Mouse (Mus musculus): ENCODE data around the gene Pgs1. TPM values are rescaled to one million over a fixed set of nuclear protein-coding genes. Genes with fewer than 3 reads are reported as not detected.
A peak's percentile ranks its signal among the peaks of the same experiment; 100 is the strongest.

The Pgs1 gene
- 21.9 and 26.8 TPM in 2 replicates for polyA plus RNA-seq (2015; fragmentation: Nextera tagmentation; extraction: Ambion mirVana)

DNA sequence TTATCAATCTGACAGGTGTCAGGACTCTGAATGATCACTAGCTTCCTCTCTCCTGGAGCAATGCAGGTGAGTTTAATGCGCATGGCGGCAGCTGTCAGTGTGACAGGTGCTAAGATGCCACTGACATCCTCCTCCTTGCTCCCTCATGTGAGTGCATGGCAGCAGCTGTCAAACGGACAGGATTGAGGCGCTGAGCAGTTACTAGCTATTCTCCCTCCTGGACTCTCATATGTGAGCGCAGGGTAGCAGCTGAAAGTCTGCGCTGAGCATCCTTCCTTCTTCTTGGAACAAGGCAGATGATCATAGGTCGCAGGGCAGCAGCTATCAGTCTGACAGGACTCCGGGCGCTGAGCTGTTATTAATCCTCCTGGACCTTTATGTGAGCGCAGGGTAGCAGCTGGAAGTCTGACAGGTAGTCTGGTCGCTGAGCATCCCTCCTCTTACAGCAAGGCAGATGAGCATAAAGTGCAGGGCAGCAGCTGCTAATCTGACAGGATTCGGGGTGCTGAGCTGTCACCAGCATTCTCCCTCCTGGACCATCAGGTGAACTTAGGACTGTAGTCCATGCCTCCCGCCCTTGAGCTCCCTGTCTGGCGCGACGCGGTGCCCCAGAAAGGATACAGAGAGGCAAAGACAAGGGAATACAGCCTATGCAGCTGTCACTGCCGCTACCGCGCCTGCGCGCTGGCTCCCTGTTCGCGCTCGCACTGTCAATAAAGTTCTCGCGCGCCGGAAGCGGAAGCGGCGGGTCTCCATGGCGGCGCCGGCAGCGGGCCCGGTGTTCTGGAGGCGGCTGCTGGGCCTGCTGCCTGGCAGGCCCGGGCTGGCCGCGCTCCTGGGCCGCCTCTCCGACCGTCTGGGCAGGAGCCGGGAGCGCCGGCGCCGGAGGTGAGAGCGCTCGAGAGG is at the start of gene Pgs1:
Gene Pgs1 (plus strand): TSS at position 167 of the 906 bp plus-strand sequence.
- Histone ChIP-seq H3K4me2 (peak within 1 kb of the TSS; percentile 87), H3K9ac (peak within 1 kb of the TSS; percentile 87), H3K27ac (peak within 1 kb of the TSS; percentile 61), H3K4me3 (peak within 1 kb of the TSS; percentile 85), H3K27me3 (no peaks in the 10 kb centered on the region), H3K4me1 (replicated peaks) (peaks cover 39% of the 10 kb centered on the region), H3K36me3 (no peaks in the 10 kb centered on the region), H3K9me3 (replicated peaks) (no peaks in the 10 kb centered on the region)
- 6% methylated on average over 51 of the region's 51 CpGs for WGBS
- ATAC-seq (replicated peaks; ENCODE audit: insufficient number of reproducible peaks, insufficient read depth, low FRiP score, low read depth): peak; percentile 83

DNA sequence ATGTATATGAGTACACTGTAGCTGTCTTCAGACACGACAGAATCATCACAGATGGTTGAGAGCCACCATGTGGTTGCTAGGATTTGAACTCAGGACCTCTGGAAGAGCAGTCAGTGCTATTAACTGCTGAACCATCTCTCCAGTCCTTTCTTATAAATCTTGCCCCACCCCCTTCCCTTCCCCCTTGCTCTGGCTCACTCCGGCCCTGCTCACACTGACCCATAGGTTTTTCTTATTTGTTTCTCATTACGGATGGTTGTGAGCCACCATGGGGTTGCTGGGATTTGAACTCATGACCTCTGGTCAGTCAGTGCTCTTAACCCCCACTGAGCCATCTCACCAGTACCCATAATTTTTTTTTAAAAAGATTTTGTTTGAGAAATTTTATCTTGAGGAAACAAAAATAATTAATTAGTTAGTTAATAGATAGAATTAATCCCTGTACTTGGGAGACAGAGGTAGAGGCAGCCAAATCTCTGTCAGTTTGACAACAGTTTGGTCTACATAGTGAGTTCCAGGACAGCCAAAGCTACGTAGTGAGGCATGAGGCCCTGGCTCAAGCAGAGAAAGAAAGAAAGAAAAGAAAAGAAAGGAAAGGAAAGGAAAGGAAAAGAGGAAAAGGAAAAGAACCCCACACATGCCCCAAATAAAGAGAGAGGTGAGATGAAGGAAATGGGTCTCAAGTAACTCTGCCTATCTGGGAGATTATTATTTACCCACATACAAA is 46.9 kb upstream of the Pgs1 start:
- Histone ChIP-seq H3K4me3 (no peak overlapping the region), H3K4me2 (0 out of 2 replicates have a peak overlapping the region, but pooled peaks have one; percentile 20), H3K27ac (peak overlapping the region; percentile 60), H3K36me3 (no peaks in the 10 kb centered on the region), H3K9me3 (replicated peaks) (no peaks in the 10 kb centered on the region), H3K27me3 (no peaks in the 10 kb centered on the region; the same call in 1 of the 2 replicates), H3K9ac (no peak overlapping the region), H3K4me1 (replicated peaks) (peaks cover 54% of the 10 kb centered on the region)
- 63% methylated on average over 4 of the region's 4 CpGs for WGBS
- no peak for ATAC-seq (replicated peaks; ENCODE audit: insufficient number of reproducible peaks, insufficient read depth, low FRiP score, low read depth)

DNA sequence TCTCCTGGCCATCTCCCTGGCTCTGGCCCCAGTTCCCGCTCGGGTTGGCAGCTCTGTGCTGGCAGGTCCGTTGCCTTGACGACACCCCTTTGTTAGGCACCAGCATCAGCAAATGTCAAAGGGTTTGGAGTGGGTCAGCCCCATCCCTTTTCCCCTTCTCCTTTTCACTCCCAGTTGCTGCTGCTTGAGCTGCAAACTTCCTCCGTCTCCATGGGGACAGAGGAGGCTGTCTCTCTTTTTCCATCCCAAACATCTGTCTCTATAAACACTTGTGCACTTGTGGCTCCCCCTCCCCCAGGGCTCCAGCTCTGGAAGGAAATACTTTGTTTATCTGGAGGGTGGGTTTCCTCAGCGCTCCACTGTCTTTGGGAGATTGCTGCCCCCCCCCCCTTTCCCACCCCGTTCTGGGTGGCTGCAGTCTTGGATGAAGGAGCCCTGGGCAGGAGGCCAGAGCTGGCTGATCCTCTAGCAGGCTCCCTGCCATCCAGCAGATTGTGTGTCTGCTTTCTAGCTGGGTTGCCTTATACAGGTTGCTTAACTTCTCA is 46.3 kb upstream of the Pgs1 start:
- Histone ChIP-seq H3K27ac (peak overlapping the region; percentile 60), H3K4me1 (replicated peaks) (peaks cover 48% of the 10 kb centered on the region), H3K9me3 (replicated peaks) (no peaks in the 10 kb centered on the region), H3K4me3 (no peak overlapping the region), H3K9ac (no peak overlapping the region), H3K36me3 (no peaks in the 10 kb centered on the region), H3K27me3 (no peaks in the 10 kb centered on the region; the same call in 1 of the 2 replicates), H3K4me2 (0 out of 2 replicates have a peak overlapping the region, but pooled peaks have one; percentile 20)
- 14% methylated on average over 7 of the region's 7 CpGs for WGBS
- ATAC-seq (replicated peaks; ENCODE audit: insufficient number of reproducible peaks, insufficient read depth, low FRiP score, low read depth): peak; percentile 71

DNA sequence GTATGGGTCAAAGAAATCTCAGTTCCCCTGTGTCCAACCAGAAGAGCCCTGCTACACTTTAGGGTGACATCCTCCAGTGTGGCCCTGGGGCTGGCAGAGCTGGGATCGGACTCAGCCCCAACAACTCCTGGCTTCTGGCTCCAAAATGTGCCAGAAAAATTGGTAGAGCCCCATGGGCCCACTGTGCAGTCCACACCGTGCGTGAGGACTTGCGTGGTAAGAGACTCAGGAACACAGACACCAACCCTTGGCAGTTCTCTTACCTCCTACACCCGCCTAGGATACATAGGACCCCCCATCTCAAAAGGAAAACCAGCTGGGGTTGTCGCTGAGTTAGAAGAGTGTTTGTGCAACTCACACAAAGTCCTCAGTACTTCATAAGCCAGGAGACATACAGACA is 45.2 kb upstream of the Pgs1 start:
- no peaks in the 10 kb centered on the region; the same call in 1 of the 2 replicates for H3K27me3 ChIP-seq
- no peak for ATAC-seq (replicated peaks; ENCODE audit: insufficient number of reproducible peaks, insufficient read depth, low FRiP score, low read depth)
- no peak overlapping the region for H3K4me3 ChIP-seq
- no peaks in the 10 kb centered on the region for H3K9me3 ChIP-seq (replicated peaks)
- peaks cover 37% of the 10 kb centered on the region for H3K4me1 ChIP-seq (replicated peaks)
- no peak overlapping the region for H3K9ac ChIP-seq
- H3K4me2 ChIP-seq: no peak overlapping the region
- no peaks in the 10 kb centered on the region for H3K36me3 ChIP-seq
- no peak overlapping the region for H3K27ac ChIP-seq
- 91% methylated on average over 6 of the region's 6 CpGs for WGBS

DNA sequence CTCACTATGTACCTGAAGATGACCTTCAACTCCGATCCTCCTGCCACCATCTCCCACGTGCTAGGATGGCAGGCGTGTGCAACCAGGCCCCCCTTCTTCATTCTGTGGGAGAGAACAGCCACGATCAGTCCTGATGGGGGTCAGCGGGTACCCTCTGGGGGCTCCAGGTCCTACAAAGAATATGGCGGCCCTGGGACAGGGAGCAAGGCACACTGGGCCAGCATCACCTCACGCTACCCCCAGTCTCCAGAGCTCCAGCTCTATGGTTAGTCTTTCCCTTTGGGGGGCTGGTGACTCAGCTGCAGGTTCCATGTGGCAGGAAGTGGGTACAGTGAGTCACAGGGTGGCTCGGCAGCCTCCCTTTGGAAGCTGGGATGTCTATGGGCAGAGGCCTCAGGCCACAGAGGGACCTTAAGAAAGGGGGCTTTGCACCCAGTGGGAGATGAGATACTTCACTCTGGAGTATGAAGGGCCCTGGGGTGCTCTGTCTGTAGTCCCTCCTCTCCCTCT is 44.7 kb upstream of the Pgs1 start:
- no peak for ATAC-seq (replicated peaks; ENCODE audit: insufficient number of reproducible peaks, insufficient read depth, low FRiP score, low read depth)
- Histone ChIP-seq H3K36me3 (no peaks in the 10 kb centered on the region), H3K4me3 (no peak overlapping the region), H3K4me2 (no peak overlapping the region), H3K27ac (no peak overlapping the region), H3K9me3 (replicated peaks) (no peaks in the 10 kb centered on the region), H3K9ac (no peak overlapping the region), H3K4me1 (replicated peaks) (peaks cover 32% of the 10 kb centered on the region), H3K27me3 (no peaks in the 10 kb centered on the region; the same call in 1 of the 2 replicates)
- 88% methylated on average over 8 of the region's 8 CpGs for WGBS

DNA sequence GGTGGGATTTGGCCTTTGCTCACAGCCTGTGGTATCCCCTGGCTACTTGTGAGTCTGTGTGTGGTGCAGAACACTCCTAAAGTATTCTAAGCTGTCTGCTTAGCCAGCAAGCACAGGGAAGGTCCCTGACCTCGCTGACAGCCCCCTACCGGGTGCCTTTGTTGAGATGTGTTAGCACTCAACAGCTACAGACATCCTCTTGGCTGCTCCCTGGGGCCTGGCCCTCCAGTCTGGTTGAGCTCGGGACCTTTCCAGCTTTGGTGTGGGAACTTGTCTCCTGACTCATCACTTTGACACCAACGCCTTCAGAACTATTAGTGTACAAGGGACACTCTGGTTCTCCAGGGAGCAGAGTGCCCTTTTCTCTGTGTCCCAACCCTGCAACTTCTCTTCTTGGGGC is 44.2 kb upstream of the Pgs1 start:
- no peak overlapping the region for H3K4me3 ChIP-seq
- H3K9ac ChIP-seq: no peak overlapping the region
- ATAC-seq (replicated peaks; ENCODE audit: insufficient number of reproducible peaks, insufficient read depth, low FRiP score, low read depth): no peak
- no peaks in the 10 kb centered on the region for H3K36me3 ChIP-seq
- no peaks in the 10 kb centered on the region for H3K9me3 ChIP-seq (replicated peaks)
- 18% methylated on average over 4 of the region's 4 CpGs for WGBS
- H3K27me3 ChIP-seq: no peaks in the 10 kb centered on the region; the same call in 1 of the 2 replicates
- no peak overlapping the region for H3K27ac ChIP-seq
- H3K4me2 ChIP-seq: no peak overlapping the region
- H3K4me1 ChIP-seq (replicated peaks): peaks cover 28% of the 10 kb centered on the region

DNA sequence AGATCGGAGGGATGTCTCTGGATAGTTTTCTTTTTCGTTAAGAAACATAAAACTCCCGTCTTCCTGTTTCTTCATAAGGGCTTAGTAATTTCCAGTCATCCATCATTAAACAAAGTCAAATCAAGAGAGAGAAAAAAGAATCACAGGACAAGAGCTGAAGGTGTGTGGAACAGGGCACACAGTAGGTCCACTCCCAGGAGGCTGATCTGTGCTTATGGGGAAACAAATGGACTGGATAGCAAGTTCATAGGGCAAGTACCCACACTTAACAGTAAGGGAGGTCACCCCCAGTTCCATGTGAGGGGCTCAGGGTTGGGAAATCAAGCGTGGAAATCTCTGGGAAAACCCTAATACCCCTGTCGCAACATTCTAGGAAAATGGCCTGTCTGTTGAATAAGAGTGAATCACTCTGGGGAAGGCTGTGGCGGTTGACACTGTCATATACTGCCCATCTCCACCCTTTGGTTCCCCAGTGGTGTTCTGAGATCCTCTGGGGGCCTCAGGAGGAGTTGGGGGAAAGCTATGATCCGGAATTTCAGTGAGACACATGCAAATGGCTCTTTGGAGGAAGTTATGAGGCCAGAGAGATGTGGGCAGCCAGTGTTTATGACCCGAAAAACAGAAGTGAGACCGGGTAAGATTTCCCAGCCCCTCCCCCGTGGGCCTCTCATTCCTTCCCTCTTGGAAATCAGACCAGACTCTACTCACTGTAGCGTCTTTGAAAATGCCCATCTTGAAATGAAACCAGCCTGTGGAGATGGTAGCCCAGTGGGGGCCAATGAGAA is 39.7 kb upstream of the Pgs1 start:
- Histone ChIP-seq H3K4me2 (no peak overlapping the region), H3K27me3 (no peaks in the 10 kb centered on the region; the same call in 1 of the 2 replicates), H3K27ac (no peak overlapping the region), H3K4me1 (replicated peaks) (peaks cover 25% of the 10 kb centered on the region), H3K9ac (no peak overlapping the region), H3K4me3 (no peak overlapping the region), H3K36me3 (no peaks in the 10 kb centered on the region), H3K9me3 (replicated peaks) (no peaks in the 10 kb centered on the region)
- ATAC-seq (replicated peaks; ENCODE audit: insufficient number of reproducible peaks, insufficient read depth, low FRiP score, low read depth): no peak
- WGBS: 80% methylated on average over 11 of the region's 11 CpGs

DNA sequence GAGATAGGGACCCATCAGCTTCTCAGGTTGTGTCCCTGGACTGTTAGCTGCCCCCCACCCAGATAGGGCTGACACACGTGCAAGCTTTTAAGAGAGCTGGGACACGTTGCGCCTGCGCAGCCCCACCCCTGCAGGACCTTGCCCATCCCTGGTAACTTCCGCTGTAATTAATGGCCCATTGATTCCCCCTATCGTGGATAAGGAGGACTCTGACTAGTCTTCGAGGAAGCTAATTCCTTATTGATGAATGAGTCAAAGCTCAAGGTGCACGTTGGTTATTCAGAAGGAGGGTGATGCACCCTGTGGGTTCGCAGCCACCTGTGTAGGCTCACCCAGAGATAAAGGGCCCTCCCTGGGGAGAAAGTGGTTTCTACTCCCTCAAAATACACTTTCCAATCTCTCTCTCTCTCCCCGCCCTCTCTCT is 39.1 kb upstream of the Pgs1 start:
- Histone ChIP-seq H3K27ac (no peak overlapping the region), H3K4me2 (no peak overlapping the region), H3K4me1 (replicated peaks) (peaks cover 20% of the 10 kb centered on the region), H3K27me3 (no peaks in the 10 kb centered on the region), H3K4me3 (no peak overlapping the region), H3K9me3 (replicated peaks) (no peaks in the 10 kb centered on the region), H3K36me3 (no peaks in the 10 kb centered on the region), H3K9ac (no peak overlapping the region)
- 70% methylated on average over 10 of the region's 10 CpGs for WGBS
- no peak for ATAC-seq (replicated peaks; ENCODE audit: insufficient number of reproducible peaks, insufficient read depth, low FRiP score, low read depth)

DNA sequence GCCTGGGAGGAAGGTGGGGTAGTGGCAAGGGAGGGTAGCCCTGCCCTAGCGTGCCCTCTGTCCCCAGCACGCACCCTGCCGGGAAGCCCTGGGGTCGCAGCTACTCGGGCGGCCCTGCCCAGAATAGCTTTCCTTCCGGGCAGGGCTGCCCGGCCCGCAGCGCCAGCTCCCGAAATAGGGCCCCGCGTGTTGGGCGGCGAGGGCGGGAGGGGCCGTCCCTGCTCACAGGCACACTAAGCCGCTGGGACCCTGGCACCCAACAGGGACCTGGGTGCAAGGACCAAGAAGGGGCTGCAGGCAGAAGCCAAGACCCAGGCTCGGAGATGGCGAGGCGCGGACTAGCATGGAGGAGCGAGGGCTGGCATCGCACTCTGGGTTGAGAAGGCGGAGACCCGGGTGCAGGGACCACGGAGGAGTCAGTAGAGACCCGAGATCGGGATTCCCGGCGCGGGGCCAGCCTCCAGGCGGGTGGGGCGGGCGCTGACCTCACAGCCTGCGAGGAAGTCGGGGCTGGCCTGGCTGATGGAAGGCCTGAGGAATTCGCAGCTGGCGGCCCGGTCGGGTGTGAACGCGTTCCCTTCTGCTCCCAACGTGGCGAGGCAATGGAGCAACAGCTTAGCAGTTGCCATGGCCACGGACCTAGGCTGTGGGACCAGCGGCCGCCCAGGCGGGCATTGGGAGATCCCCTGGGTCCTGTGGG is 36.5 kb upstream of the Pgs1 start:
- peak overlapping the region; percentile 78 for H3K4me2 ChIP-seq
- H3K9ac ChIP-seq: peak overlapping the region; percentile 45
- H3K36me3 ChIP-seq: no peaks in the 10 kb centered on the region
- no peaks in the 10 kb centered on the region for H3K9me3 ChIP-seq (replicated peaks)
- H3K4me3 ChIP-seq: peak overlapping the region; percentile 41
- H3K27me3 ChIP-seq: no peaks in the 10 kb centered on the region
- H3K27ac ChIP-seq: peak overlapping the region; percentile 69
- peak; percentile 85 for ATAC-seq (replicated peaks; ENCODE audit: insufficient number of reproducible peaks, insufficient read depth, low FRiP score, low read depth)
- 3% methylated on average over 49 of the region's 49 CpGs for WGBS
- peaks cover 29% of the 10 kb centered on the region for H3K4me1 ChIP-seq (replicated peaks)

DNA sequence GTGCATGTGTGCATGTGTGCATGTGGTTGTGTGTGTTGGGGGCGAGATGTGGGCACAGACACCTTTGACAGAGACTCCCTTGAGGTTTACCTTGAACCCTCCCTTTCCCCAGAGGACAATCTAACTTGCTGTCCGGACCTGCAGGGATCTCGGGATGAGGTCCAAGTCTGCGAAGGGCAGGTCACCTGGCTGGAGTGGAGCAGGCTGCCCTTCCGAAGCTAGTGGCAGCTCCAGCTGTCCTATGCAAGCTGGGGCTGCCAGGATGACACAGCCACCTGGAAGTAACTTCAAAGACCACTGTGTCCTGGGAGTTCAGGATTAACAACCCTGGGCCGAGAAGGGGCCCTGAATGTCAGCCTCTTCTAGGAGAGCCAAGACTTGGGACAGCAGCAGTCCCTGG is 34.7 kb upstream of the Pgs1 start:
- H3K4me2 ChIP-seq: no peak overlapping the region
- ATAC-seq (replicated peaks; ENCODE audit: insufficient number of reproducible peaks, insufficient read depth, low FRiP score, low read depth): no peak
- H3K27ac ChIP-seq: no peak overlapping the region
- H3K9ac ChIP-seq: no peak overlapping the region
- H3K36me3 ChIP-seq: no peaks in the 10 kb centered on the region
- H3K27me3 ChIP-seq: no peaks in the 10 kb centered on the region
- H3K4me1 ChIP-seq (replicated peaks): peaks cover 40% of the 10 kb centered on the region
- WGBS: 75% methylated on average over 6 of the region's 6 CpGs
- H3K9me3 ChIP-seq (replicated peaks): no peaks in the 10 kb centered on the region
- no peak overlapping the region for H3K4me3 ChIP-seq

Data from heart, embryonic 15.5 days (tissue).